Mouse (Mus musculus): ENCODE data around the gene BC024063. TPM values are rescaled to one million over a fixed set of nuclear protein-coding genes. Genes with fewer than 3 reads are reported as not detected.

BC024063 gene
- 3.9 TPM for polyA plus RNA-seq (2015; fragmentation: Illumina TruSeq; extraction: RNeasy Lipid Tissue Mini Kit (QIAGEN cat#74804); ENCODE audit: insufficient read depth, low replicate concordance)

GRCm38 (mm10) chr10:82082728-82083621, at the start of gene BC024063:
Gene BC024063, plus strand, starts transcription at chr10:82083353.

GRCm38 (mm10) chr10:82047597-82048459, 35.3 kb upstream of the BC024063 start, which contains the start of gene Zfp873:
Gene Zfp873, plus strand, starts transcription at chr10:82048123.

GRCm38 (mm10) chr10:82127850-82128401, 44.8 kb downstream of the BC024063 start, which contains the start of gene AU041133:
Gene AU041133, plus strand, starts transcription at chr10:82128013.

Other genes starting within 250 kb of the BC024063 start
- 11.3 TPM for gene Gm32687, start 219.4 kb upstream of the BC024063 start, polyA plus RNA-seq (2015; fragmentation: Illumina TruSeq; extraction: RNeasy Lipid Tissue Mini Kit (QIAGEN cat#74804); ENCODE audit: insufficient read depth, low replicate concordance)
- gene Zfp781, start 152.9 kb upstream of the BC024063 start, polyA plus RNA-seq (2015; fragmentation: Illumina TruSeq; extraction: RNeasy Lipid Tissue Mini Kit (QIAGEN cat#74804); ENCODE audit: insufficient read depth, low replicate concordance): 2.9 TPM
- gene Zfp873, start 35.2 kb upstream of the BC024063 start, polyA plus RNA-seq (2015; fragmentation: Illumina TruSeq; extraction: RNeasy Lipid Tissue Mini Kit (QIAGEN cat#74804); ENCODE audit: insufficient read depth, low replicate concordance): 20.5 TPM
- 8.6 TPM for gene AU041133, start 44.7 kb downstream of the BC024063 start, polyA plus RNA-seq (2015; fragmentation: Illumina TruSeq; extraction: RNeasy Lipid Tissue Mini Kit (QIAGEN cat#74804); ENCODE audit: insufficient read depth, low replicate concordance)
- gene Zfp938, start 157.9 kb downstream of the BC024063 start, polyA plus RNA-seq (2015; fragmentation: Illumina TruSeq; extraction: RNeasy Lipid Tissue Mini Kit (QIAGEN cat#74804); ENCODE audit: insufficient read depth, low replicate concordance): 14.7 TPM
- not detected for gene 4932415D10Rik, start 233.2 kb downstream of the BC024063 start, polyA plus RNA-seq (2015; fragmentation: Illumina TruSeq; extraction: RNeasy Lipid Tissue Mini Kit (QIAGEN cat#74804); ENCODE audit: insufficient read depth, low replicate concordance)